Mouse (Mus musculus): ENCODE data around the gene Gabarap.
A peak's percentile ranks its signal among the peaks of the same experiment; 100 is the strongest.

Gene Gabarap

DNA sequence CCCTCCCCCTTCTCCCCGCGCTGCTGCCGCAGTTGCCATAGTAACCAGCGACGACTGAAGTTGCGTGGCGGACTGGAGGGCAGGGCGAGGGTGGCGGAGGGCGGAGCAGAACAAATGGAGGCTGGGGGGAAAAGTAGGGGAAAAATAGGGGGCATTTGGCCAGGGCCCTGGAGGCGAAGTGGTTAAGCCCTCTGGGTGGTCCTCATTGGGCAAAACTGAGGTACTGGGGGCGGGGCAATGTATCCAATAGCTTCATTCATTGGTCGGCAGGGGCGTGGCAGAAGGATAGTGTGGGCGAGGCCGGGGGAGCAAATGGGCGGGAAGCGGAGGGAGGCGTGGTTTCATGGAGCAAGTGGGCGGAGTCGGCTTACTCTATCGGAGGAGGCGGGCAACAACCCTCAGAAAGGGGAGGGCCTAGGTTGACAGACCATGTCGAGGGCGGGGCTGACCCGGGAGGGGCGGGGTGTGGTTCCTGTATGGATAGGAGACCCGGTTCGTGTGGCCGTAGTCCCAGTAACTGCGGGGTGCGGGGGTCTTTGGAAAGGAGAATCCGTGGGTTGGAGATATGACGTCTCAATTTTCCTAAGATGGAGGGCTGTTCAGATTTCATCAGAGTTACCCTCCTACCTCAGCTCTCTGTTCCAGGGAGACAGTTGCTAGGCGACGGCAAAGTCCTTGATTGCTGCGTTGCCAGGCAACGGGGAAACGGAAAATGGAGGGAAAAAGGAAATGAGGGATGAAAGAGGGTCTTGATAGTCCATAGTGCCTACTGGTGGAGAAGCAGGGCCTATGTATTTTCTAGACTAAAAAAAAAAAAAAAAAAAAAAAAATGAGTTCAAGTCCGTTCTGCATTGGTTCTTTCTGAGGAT, 30.6 kb downstream of the Gabarap start:
- peak; percentile 98 for DNase-seq (ENCODE audit: low spot score in 2 of 2)

DNA sequence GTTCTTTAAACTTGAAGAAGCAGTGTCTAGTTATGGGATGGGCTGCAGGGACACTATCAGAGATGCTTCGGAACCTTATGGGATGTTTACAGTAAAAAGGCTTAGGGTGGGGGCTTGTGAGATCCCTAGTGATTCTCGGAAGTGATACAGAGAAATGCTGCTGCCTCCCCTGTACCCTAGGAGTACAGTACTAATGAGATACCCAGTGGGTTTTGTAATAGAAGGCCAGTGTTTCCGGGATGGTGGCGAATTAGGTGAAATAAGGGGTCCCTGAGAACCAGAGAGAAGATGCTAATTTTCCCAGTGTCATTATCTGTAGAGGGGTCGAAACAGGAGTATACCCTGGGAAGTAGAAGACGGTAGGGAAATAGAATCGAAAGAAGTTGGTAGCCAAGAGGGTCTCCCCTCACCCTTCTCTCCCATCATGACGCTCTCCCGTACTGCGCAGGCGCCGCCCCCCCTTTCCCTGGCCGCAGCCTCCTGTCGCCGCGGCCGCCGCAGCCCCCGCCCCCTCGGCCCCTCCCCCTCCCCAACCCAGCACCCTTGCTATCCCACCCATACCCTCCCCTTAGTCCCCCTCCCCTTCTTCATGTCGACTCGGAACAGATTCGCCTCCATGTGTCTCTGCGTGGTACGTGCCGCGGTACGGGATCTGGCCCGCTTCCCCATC, 32.7 kb downstream of the Gabarap start:
- no peak for DNase-seq (ENCODE audit: low spot score in 2 of 2)

DNA sequence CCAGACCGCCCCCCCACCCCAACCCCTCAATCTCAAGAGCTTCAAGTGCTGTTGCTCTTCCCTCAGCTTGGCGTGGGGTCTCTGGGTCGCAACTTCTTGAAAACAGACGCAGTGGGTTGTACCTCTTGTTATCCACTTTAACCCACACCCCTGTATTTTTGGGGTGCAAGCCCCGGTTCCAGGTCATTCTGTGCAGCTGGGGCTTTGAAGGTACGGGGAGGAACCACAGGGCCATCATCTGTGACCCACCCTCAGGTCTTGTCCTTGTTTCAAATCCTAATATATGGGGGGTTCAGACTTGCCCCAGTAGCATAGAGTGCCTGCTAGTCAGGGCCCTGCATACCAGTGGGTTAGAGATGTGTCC, 33.2 kb downstream of the Gabarap start:
- no peak for DNase-seq (ENCODE audit: low spot score in 2 of 2)

DNA sequence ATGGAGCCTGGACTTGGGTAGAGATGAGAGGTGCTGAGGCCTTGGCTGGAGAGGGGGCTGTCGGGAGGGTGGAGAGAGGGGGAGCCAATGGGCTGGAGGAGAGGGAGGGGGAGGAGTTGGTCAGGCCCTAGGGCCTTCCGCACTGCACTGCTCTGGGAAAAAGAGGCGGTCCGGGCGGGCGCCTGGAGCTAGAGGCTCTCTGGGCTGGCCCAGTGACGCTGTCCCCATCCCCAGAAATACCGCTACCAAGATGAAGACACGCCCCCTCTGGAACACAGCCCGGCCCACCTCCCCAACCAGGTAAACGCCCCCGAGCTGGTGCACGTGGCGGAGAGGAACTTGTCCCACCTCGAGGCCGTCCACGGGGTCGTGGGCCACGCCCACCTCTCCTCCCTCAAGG, 35.7 kb downstream of the Gabarap start:
- DNase-seq (ENCODE audit: low spot score in 2 of 2) = no peak

DNA sequence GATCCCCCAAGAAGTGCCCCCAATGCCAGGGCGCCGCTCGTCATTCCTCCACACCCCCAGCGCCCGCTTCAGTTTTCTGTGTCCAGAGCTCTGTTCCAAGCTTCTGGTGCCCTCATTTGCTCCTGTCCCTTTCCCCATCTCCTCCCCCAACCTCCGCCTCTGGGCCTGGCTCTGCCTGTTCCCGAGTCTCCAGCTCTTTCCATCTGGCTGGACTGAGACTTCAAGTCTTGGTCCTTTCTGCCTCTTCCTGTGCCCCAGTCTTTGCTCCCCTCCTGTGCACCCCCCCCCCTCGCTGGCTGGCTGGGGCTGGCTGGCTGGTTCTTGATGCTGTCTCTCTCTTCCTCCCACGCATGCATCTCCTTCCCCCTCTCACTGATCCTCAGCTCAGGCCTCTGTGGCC, 36.5 kb downstream of the Gabarap start:
- no peak for DNase-seq (ENCODE audit: low spot score in 2 of 2)

DNA sequence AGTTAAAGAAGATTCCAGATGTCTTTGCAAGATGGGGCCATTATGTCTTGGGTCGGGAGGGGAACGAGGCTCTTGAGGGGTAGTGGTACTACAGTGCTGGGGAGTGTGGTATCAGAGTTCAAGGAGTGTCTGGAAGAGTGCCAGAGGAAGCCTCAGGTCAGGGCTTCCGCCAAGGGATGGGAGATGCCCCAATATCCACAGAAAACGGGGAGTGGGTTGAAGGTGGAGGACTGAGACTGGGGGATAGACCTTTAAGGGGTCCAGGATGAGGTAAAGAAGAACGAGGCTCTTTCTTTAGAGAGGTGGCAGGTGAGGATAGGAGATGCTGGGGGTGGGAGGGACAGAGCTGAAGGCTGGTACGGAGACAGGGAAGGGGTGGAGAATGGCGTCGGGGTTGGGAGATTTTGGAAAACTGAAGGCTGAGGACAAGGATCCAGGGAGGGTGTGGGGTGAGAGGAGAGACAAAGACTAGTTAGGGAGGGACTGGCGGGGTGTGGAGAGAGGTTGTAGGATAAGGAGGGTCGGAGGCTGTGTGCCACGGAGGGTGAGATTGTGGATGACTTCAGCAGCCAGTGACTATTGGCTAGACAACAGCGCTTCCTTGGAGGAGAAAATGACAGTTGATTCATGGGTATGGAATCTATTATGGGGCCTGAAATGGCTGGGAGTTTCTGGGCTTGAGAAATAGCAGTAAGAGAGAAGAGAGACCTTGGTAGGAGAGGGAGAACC, 37.6 kb downstream of the Gabarap start:
- DNase-seq (ENCODE audit: low spot score in 2 of 2) = no peak

DNA sequence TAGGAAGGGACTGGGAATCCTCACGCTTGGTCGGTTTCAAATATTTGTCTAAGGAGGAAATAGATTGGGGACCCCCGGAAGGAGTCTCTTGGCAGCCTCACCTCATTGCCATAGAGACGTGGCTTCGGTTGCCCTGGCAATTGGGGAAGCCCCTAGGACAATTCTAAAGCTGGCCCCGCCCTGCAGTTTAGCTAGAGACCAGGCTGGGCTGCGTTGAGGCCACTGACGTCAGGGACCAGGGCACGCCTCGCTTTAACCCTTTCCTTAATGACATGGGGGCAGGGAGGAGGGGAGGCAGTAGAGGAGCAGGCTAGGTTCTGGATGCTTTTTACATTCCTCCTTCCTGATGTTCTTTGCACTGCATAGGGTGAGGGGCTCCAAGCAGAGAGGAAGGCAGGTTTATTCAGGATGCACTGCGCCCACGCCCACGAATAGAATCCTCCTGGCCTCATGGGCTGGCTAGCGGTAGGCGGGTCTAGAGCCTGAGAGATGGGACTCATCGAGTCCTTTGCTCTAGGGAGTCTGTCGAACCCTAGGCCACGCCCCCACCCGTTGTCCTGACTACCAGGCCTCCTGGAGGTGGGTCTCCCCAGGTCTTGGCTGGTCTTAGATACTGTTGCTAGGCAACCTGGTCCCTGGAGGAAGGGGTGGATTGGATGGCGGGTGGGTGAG, 38.3 kb downstream of the Gabarap start:
- peak; percentile 91 to 97 for DNase-seq (ENCODE audit: low spot score in 2 of 2)

DNA sequence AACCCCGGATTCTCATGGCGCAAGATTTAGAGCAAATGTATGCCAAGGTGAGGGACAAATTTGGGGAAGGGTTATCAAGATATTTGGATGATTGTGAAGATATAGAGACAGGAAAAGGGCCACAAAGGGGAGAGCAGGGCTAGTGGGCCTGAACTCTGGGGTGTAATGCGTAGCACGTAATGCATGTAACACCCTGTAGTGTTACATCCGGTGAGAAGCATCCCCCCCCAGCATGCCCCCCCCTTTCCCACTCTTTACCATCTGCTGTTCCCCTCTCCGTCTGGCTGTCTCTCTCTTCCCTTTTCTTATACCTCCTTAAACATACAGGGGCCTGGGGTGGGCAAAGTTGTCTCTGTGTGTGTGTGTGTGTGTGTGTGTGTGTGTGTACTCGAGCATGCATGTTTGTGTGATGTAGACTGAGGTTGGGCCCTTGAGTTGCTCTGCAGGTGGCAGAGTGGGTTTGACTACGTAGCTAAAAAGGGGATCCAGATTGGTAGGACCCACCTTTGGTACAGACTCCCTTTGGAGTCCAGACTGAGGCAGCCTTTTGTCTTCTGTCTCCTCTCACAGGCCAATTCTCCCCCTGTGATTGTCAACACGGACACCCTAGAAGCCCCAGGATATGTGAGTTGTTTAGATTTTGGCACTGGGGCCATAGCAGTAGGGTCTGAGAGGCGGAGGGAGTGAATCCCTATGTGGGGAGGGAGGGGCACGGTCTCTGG, 39.0 kb downstream of the Gabarap start:
- DNase-seq (ENCODE audit: low spot score in 2 of 2) = no peak

DNA sequence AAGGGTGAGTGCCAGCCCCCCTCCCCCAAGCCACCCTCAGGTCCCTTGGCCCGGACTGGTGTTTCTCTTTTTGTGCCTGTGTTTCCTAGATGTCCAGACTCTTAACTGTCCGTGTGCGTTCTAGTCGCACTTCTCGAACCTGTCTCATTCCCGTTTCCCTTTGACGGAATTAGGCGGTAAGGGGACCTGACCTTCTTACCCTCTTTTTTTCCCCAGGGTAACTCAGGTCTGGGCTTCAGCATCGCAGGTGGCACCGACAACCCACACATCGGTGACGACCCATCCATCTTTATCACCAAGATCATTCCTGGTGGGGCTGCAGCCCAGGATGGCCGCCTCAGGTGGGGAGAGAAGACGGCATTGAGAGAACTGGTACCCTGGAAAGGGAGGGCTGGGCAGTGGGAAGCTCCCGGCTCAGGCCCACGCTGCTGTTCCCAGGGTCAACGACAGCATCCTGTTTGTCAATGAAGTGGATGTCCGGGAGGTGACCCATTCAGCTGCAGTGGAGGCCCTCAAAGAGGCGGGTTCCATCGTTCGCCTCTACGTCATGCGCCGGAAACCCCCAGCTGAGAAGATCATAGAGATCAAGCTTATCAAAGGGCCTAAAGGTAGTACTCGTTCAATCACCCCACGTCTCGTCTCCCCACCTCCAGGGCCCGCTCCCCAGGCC, 39.8 kb downstream of the Gabarap start:
- DNase-seq (ENCODE audit: low spot score in 2 of 2) = no peak

DNA sequence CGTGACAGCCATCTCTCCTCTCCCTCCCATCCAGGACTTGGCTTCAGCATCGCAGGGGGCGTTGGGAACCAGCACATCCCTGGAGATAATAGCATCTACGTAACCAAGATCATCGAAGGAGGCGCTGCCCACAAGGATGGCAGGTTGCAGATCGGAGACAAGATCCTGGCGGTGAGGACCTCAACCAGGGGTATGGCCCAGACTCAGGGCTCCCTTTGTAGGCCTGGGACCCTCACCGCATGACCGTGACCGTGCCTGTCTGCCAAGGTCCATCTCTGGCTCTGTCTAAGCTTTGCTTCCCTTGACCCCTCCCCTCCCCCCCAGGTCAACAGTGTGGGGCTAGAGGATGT, 40.4 kb downstream of the Gabarap start:
- DNase-seq (ENCODE audit: low spot score in 2 of 2) = no peak

DNA sequence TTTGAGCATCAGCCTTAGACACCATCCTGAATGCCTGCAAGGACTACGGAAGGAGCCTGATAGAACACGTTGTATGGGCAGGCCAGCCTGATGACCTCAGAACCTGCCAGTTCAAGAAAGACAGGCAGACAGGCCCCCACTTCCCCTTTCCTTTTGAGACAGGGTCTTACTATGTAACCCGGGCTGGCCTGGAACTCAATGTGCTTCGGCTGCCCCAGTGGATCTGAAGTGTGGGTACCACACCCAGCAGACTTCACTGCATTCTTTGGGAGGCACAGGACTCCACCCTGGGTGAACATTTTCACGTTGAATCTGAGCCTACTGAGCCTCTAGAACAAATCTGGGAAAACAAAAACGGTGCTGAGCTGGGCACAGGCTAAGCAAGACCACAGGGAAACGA, 47.2 kb downstream of the Gabarap start:
- DNase-seq (ENCODE audit: low spot score in 2 of 2) = no peak

DNA sequence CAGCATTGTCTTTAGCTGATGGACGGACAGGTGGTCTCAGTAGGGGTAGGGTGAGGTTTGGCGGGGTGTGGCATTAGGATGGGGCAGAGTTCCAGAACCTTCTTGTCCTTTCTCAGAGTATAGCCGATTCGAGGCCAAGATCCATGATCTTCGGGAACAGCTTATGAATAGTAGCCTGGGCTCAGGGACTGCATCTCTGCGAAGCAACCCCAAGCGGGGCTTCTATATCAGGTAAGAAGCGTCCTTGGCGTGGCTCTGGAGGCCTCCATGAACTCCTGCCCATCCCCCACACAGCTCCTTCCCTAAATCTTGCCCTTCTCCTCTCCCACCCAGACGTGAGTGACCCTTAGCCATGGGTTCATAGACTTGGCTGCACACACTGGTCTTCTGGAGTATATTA, 48.7 kb downstream of the Gabarap start:
- DNase-seq (ENCODE audit: low spot score in 2 of 2) = peak; percentile 7 to 9

DNA sequence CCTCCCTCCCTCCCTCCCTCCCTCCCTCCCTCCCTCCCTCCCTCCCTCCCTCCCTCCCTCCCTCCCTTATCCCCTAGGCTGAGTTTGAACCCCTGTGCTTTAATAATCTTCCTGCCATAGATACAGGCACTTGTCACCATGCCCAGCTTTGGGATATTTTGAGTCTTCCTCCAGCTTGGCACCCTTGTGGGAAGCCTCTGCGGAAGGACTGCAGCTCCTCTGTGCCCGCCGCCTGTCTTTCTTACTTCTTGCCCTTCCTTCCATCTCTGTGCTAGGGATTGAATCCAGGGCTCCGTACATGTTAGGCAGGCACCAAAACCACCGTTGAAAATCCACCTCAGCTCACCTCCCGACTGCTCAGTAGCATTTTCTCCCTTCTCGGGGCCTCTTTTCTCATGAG, 49.2 kb downstream of the Gabarap start:
- DNase-seq (ENCODE audit: low spot score in 2 of 2) = peak in 1 of 2 experiments; percentile 6

DNA sequence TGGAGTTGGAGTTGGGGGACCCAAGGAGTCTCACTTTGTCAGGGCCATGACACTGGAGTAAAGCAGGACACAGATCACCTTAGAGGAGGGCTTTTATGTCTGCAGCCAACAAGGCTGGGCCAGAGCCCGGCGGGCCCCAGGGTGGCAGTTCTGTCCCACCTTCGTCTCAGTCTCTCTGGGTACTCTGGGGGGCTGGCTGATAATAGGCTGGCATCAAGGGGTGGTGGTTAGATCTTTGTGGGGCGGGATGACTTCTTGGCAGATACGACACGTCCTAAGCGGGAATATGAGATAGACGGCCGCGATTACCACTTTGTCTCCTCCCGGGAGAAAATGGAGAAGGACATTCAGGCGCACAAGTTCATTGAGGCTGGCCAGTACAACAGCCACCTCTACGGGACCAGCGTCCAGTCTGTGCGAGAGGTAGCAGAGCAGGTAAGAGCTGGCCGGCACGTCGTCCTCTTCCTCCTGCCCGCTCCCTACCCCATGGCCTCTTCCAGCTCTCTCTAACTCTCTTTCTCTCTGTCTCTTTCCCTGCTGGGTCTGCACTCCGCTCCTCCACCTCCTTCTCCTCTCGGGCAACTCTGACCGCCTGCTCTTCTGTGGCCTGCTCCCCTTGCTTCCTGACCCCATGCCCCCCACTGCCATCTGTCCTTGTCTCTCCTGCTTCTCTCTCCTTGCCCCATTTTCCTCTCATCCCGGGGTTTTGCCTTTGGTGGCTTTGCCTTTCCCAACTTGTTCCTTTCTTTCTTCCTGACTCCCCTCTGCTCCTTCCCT, 51.6 kb downstream of the Gabarap start:
- DNase-seq (ENCODE audit: low spot score in 2 of 2) = no peak

DNA sequence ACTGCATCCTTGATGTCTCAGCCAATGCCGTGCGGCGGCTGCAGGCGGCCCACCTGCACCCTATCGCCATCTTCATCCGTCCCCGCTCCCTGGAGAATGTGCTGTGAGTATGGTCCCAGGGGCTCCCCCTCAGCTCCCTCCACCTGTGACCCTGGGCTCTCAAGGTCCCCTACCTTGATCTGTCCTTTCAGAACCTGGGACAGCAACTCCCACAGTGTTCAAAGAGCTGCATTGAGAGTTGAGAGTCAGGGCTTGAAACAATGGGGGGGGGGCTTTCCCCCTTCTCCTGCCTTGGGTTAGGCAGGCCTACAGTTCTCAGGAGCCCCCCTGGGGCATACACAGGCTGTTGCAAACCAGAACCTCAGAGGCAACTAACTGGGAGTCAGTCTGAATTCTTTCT, 52.7 kb downstream of the Gabarap start:
- DNase-seq (ENCODE audit: low spot score in 2 of 2) = no peak

Data from frontal cortex, postnatal 10 days (tissue).